Mouse (Mus musculus): ENCODE results near the gene F11.
A peak's percentile ranks its signal among the peaks of the same experiment; 100 is the strongest.

The F11 gene

GRCm38 (mm10) chr8:45246307-45246706 lies 15.5 kb downstream of the F11 start:
- DNase-seq (ENCODE audit: low spot score in 2 of 2): no peak

GRCm38 (mm10) chr8:45239363-45239762 lies 22.5 kb downstream of the F11 start:
- DNase-seq (ENCODE audit: low spot score in 2 of 2): no peak

- DNase-seq (ENCODE audit: low spot score in 2 of 2): no peak
Observed at GRCm38 (mm10) chr8:45238282-45238681, 23.5 kb downstream of the F11 start.

- DNase-seq (ENCODE audit: low spot score in 2 of 2): no peak
Observed at GRCm38 (mm10) chr8:45236164-45236912, 25.5 kb downstream of the F11 start.

- no peak for DNase-seq (ENCODE audit: low spot score in 2 of 2)
Observed at GRCm38 (mm10) chr8:45235228-45235627, 26.6 kb downstream of the F11 start.

- no peak for DNase-seq (ENCODE audit: low spot score in 2 of 2)
Observed at GRCm38 (mm10) chr8:45233256-45233655, 28.6 kb downstream of the F11 start.

- DNase-seq (ENCODE audit: low spot score in 2 of 2): no peak
Observed at GRCm38 (mm10) chr8:45202476-45202875, 59.4 kb downstream of the F11 start.

GRCm38 (mm10) chr8:45201605-45202004 lies 60.2 kb downstream of the F11 start:
- peak; percentile 39 to 45 for DNase-seq (ENCODE audit: low spot score in 2 of 2)

GRCm38 (mm10) chr8:45197294-45197693 lies 64.5 kb downstream of the F11 start:
- no peak for DNase-seq (ENCODE audit: low spot score in 2 of 2)

GRCm38 (mm10) chr8:45195954-45196526 lies 65.8 kb downstream of the F11 start:
- no peak for DNase-seq (ENCODE audit: low spot score in 2 of 2)

Data from right cerebral cortex, postnatal 36 days (tissue).